Mouse (Mus musculus): ENCODE results near the gene Lpar1.

Lpar1 gene

GRCm38 (mm10) chr4:58553631-58554358 is at the start of gene Lpar1:
TSS of gene Lpar1 (minus strand) at chr4:58553898.
- DNase-seq = no peak

GRCm38 (mm10) chr4:58585942-58586341 is 32.2 kb upstream of the Lpar1 start:
- DNase-seq = no peak

- no peak for DNase-seq
Measured at GRCm38 (mm10) chr4:58581191-58581590, 27.5 kb upstream of the Lpar1 start.

GRCm38 (mm10) chr4:58580516-58580915 is 26.8 kb upstream of the Lpar1 start:
- no peak for DNase-seq

GRCm38 (mm10) chr4:58580098-58580497 is 26.4 kb upstream of the Lpar1 start:
- no peak for DNase-seq

GRCm38 (mm10) chr4:58578488-58578887 is 24.8 kb upstream of the Lpar1 start:
- peak; percentile 26 to 55 for DNase-seq

GRCm38 (mm10) chr4:58577382-58578048 is 23.8 kb upstream of the Lpar1 start:
- no peak for DNase-seq

- DNase-seq = peak; percentile 7 to 24
Measured at GRCm38 (mm10) chr4:58575831-58576230, 22.1 kb upstream of the Lpar1 start.

GRCm38 (mm10) chr4:58574024-58574423 is 20.3 kb upstream of the Lpar1 start:
- no peak for DNase-seq

GRCm38 (mm10) chr4:58572446-58572845 is 18.7 kb upstream of the Lpar1 start:
- DNase-seq = no peak

GRCm38 (mm10) chr4:58571661-58572060 is 18.0 kb upstream of the Lpar1 start:
- no peak for DNase-seq

GRCm38 (mm10) chr4:58571232-58571631 is 17.5 kb upstream of the Lpar1 start:
- DNase-seq = no peak

- no peak for DNase-seq
Measured at GRCm38 (mm10) chr4:58568486-58568885, 14.8 kb upstream of the Lpar1 start.

GRCm38 (mm10) chr4:58562776-58563175 is 9.1 kb upstream of the Lpar1 start:
- DNase-seq = no peak

GRCm38 (mm10) chr4:58557001-58557400 is 3.3 kb upstream of the Lpar1 start:
- DNase-seq = no peak

- DNase-seq = no peak
Measured at GRCm38 (mm10) chr4:58554359-58554838, 701 bp upstream of the Lpar1 start.

- DNase-seq = peak; percentile 60
Measured at GRCm38 (mm10) chr4:58552731-58553630, 717 bp downstream of the Lpar1 start.

- no peak for DNase-seq
Measured at GRCm38 (mm10) chr4:58552229-58552628, 1.5 kb downstream of the Lpar1 start.

GRCm38 (mm10) chr4:58551820-58552219 is 1.9 kb downstream of the Lpar1 start:
- peak; percentile 66 to 82 for DNase-seq

GRCm38 (mm10) chr4:58547725-58548124 is 6.0 kb downstream of the Lpar1 start:
- DNase-seq = no peak

- no peak for DNase-seq
Measured at GRCm38 (mm10) chr4:58547273-58547565, 6.5 kb downstream of the Lpar1 start.

- DNase-seq = no peak
Measured at GRCm38 (mm10) chr4:58546441-58547272, 7.0 kb downstream of the Lpar1 start.
